Mouse (Mus musculus): ENCODE data around the gene Chst5. TPM values are rescaled to one million over a fixed set of nuclear protein-coding genes. Genes with fewer than 3 reads are reported as not detected.
A peak's percentile ranks its signal among the peaks of the same experiment; 100 is the strongest.

Chst5 gene
- polyA plus RNA-seq, 3 experiments from 2014 or later, result not detected

- no peak for ATAC-seq
Measured at GRCm38 (mm10) chr8:111929648-111930344, 19.5 kb upstream of the Chst5 start.

- ATAC-seq, result no peak
Measured at GRCm38 (mm10) chr8:111924976-111925375, 14.7 kb upstream of the Chst5 start.

GRCm38 (mm10) chr8:111923383-111923804 is 13.1 kb upstream of the Chst5 start:
- ATAC-seq, result peak; percentile 76

GRCm38 (mm10) chr8:111920971-111921370 is 10.7 kb upstream of the Chst5 start:
- ATAC-seq, result no peak

- no peak for ATAC-seq
Measured at GRCm38 (mm10) chr8:111919663-111920062, 9.4 kb upstream of the Chst5 start.

GRCm38 (mm10) chr8:111912860-111913432 is 2.7 kb upstream of the Chst5 start:
- ATAC-seq, result no peak

GRCm38 (mm10) chr8:111911572-111911971 is 1.3 kb upstream of the Chst5 start:
- ATAC-seq, result no peak

- no peak for ATAC-seq
Measured at GRCm38 (mm10) chr8:111905500-111906121, 4.6 kb downstream of the Chst5 start.

- no peak for ATAC-seq
Measured at GRCm38 (mm10) chr8:111902080-111902479, 8.2 kb downstream of the Chst5 start.

GRCm38 (mm10) chr8:111898586-111898985 is 11.7 kb downstream of the Chst5 start:
- no peak for ATAC-seq

- no peak for ATAC-seq
Measured at GRCm38 (mm10) chr8:111894955-111895354, 15.3 kb downstream of the Chst5 start.

- ATAC-seq, result no peak
Measured at GRCm38 (mm10) chr8:111892615-111893014, 17.6 kb downstream of the Chst5 start.

- ATAC-seq, result no peak
Measured at GRCm38 (mm10) chr8:111891983-111892382, 18.3 kb downstream of the Chst5 start.

GRCm38 (mm10) chr8:111890911-111891303 is 19.3 kb downstream of the Chst5 start:
- no peak for ATAC-seq

GRCm38 (mm10) chr8:111889931-111890910 is 20.0 kb downstream of the Chst5 start:
- ATAC-seq, result no peak

- ATAC-seq, result no peak
Measured at GRCm38 (mm10) chr8:111888091-111888650, 22.1 kb downstream of the Chst5 start.

GRCm38 (mm10) chr8:111887479-111887878 is 22.8 kb downstream of the Chst5 start:
- ATAC-seq, result no peak

GRCm38 (mm10) chr8:111883615-111884014 is 26.6 kb downstream of the Chst5 start:
- ATAC-seq, result no peak

GRCm38 (mm10) chr8:111881591-111881990 is 28.7 kb downstream of the Chst5 start:
- ATAC-seq, result peak; percentile 45

- ATAC-seq, result no peak
Measured at GRCm38 (mm10) chr8:111877711-111878110, 32.5 kb downstream of the Chst5 start.

- peak; percentile 96 for ATAC-seq
Measured at GRCm38 (mm10) chr8:111876355-111876948, 33.8 kb downstream of the Chst5 start, which contains the start of gene Tmem170. Gene Tmem170, minus strand, starts transcription at chr8:111876750.

GRCm38 (mm10) chr8:111875758-111876157 is 34.5 kb downstream of the Chst5 start:
- peak; percentile 23 for ATAC-seq

All from inflammation-experienced regulatory T-cells, adult 6 months (primary cell).